Mouse (Mus musculus) layer of hippocampus, postnatal 14 days (tissue): ENCODE measurements around the gene Nedd8. TPM values are rescaled to one million over a fixed set of nuclear protein-coding genes. Genes with fewer than 3 reads are reported as not detected.

ENCODE experiments used
- DNase-seq, 2 experiments: peaks; one replicate each; pipeline ENCODE4 v3.0.0; 2021 to 2022; ENCODE audit warnings: low spot score in 2 of 2, mixed read lengths in 1 of 2
- total RNA-seq, 2 experiments: library from RNA; stranded (reverse); gene quantifications; 2 replicates each; pipeline ENCODE4 v1.2.3; 2021

Gene Nedd8
- total RNA-seq, 2 experiments from 2014 or later, result 298 to 325 TPM

GRCm38 (mm10) chr14:55616844-55617243, 55.1 kb downstream of the Nedd8 start:
- no peak for DNase-seq

GRCm38 (mm10) chr14:55615876-55616275, 56.0 kb downstream of the Nedd8 start:
- no peak for DNase-seq

GRCm38 (mm10) chr14:55614565-55615178, 57.3 kb downstream of the Nedd8 start:
- no peak for DNase-seq

GRCm38 (mm10) chr14:55613346-55613745, 58.6 kb downstream of the Nedd8 start:
- DNase-seq, result no peak

Other genes starting within 250 kb of the Nedd8 start
- 10 to 100 TPM; 17.0 to 21.9 TPM for gene Dhrs4, start 193.4 kb downstream of the Nedd8 start, total RNA-seq
- 10 to 100 TPM; 68.3 to 97.6 TPM for gene Carmil3, start 181.5 kb downstream of the Nedd8 start, total RNA-seq
- gene Cpne6, start 161.7 kb downstream of the Nedd8 start, total RNA-seq, result 100 to 1,000 TPM; 544 to 545 TPM
- 1 to 10 TPM; 1.5 to 2.2 TPM for gene Nrl, start 147.1 kb downstream of the Nedd8 start, total RNA-seq
- 10 to 100 TPM; 24.0 to 26.8 TPM for gene Pck2, start 131.9 kb downstream of the Nedd8 start, total RNA-seq
- 10 to 100 TPM; 66.9 to 72.3 TPM for gene Dcaf11, start 112.1 kb downstream of the Nedd8 start, total RNA-seq
- gene A730061H03Rik, start 111.7 kb downstream of the Nedd8 start, total RNA-seq, result 1 to 10 TPM in 1 of 2 experiments, under 1 TPM in 1; 0.98 to 1.1 TPM
- gene Fitm1, start 96.5 kb downstream of the Nedd8 start, total RNA-seq, result not detected
- 10 to 100 TPM; 59.8 to 64.3 TPM for gene Psme1, start 94.0 kb downstream of the Nedd8 start, total RNA-seq
- 10 to 100 TPM; 39.0 to 42.3 TPM for gene Emc9, start 86.8 kb downstream of the Nedd8 start, total RNA-seq
- 10 to 100 TPM; 48.3 to 51.6 TPM for gene Psme2, start 81.0 kb downstream of the Nedd8 start, total RNA-seq
- gene Rnf31, start 80.4 kb downstream of the Nedd8 start, total RNA-seq, result 10 to 100 TPM; 34.6 to 37.0 TPM
- 1 to 10 TPM; 8.2 to 8.5 TPM for gene Irf9, start 68.6 kb downstream of the Nedd8 start, total RNA-seq
- 1 to 10 TPM; 2.0 to 2.6 TPM for gene Rec8, start 54.1 kb downstream of the Nedd8 start, total RNA-seq
- gene Ipo4, start 36.2 kb downstream of the Nedd8 start, total RNA-seq, result 100 to 1,000 TPM; 120 to 145 TPM
- gene Gm49378, start 34.2 kb downstream of the Nedd8 start, total RNA-seq, result 1 to 10 TPM in 1 of 2 experiments, under 1 TPM in 1; 0.18 to 4.2 TPM
- 10 to 100 TPM; 49.0 to 51.1 TPM for gene Tm9sf1, start 28.3 kb downstream of the Nedd8 start, total RNA-seq
- under 1 TPM; 0.81 to 0.90 TPM for gene Tssk4, start 21.9 kb downstream of the Nedd8 start, total RNA-seq
- 10 to 100 TPM; 46.9 to 47.8 TPM for gene Mdp1, start 11.6 kb downstream of the Nedd8 start, total RNA-seq
- 10 to 100 TPM; 27.5 to 27.6 TPM for gene Gmpr2, start 183 bp downstream of the Nedd8 start, total RNA-seq
- 10 to 100 TPM; 13.9 to 17.0 TPM for gene Tinf2, start 9.7 kb upstream of the Nedd8 start, total RNA-seq
- gene Tgm1, start 41.8 kb upstream of the Nedd8 start, total RNA-seq, result under 1 TPM in 1 of 2 experiments, not detected in 1; 0.23 TPM
- gene Rabggta, start 50.1 kb upstream of the Nedd8 start, total RNA-seq, result 10 to 100 TPM; 41.4 to 41.8 TPM
- 100 to 1,000 TPM in 1 of 2 experiments, 10 to 100 TPM in 1; 96.3 to 102 TPM for gene Dhrs1, start 73.6 kb upstream of the Nedd8 start, total RNA-seq
- gene Nop9, start 73.6 kb upstream of the Nedd8 start, total RNA-seq, result 10 to 100 TPM; 15.7 to 17.3 TPM
- gene Cideb, start 86.3 kb upstream of the Nedd8 start, total RNA-seq, result 1 to 10 TPM in 1 of 2 experiments, under 1 TPM in 1; 0.43 to 1.3 TPM
- gene Ltb4r2, start 89.3 kb upstream of the Nedd8 start, total RNA-seq, result under 1 TPM; 0.30 to 0.38 TPM
- gene Ltb4r1, start 93.8 kb upstream of the Nedd8 start, total RNA-seq, result under 1 TPM; 0.46 to 0.55 TPM
- gene Adcy4, start 112.0 kb upstream of the Nedd8 start, total RNA-seq, result 1 to 10 TPM; 3.9 to 4.2 TPM
- gene Ripk3, start 116.7 kb upstream of the Nedd8 start, total RNA-seq, result under 1 TPM; 0.37 to 0.43 TPM
- 1 to 10 TPM; 3.5 to 4.0 TPM for gene Nfatc4, start 151.0 kb upstream of the Nedd8 start, total RNA-seq
- 10 to 100 TPM; 11.3 to 11.4 TPM for gene Nynrin, start 181.9 kb upstream of the Nedd8 start, total RNA-seq
- under 1 TPM; 0.38 to 0.69 TPM for gene Cbln3, start 212.3 kb upstream of the Nedd8 start, total RNA-seq
- gene Khnyn, start 212.8 kb upstream of the Nedd8 start, total RNA-seq, result 10 to 100 TPM; 11.5 to 11.9 TPM
- 10 to 100 TPM; 73.9 to 76.0 TPM for gene Sdr39u1, start 228.2 kb upstream of the Nedd8 start, total RNA-seq